Mouse (Mus musculus): ENCODE measurements around the gene Bicdl1. TPM values are rescaled to one million over a fixed set of nuclear protein-coding genes. Genes with fewer than 3 reads are reported as not detected.

Bicdl1 gene
- polyA plus RNA-seq, 1 experiment from 2014 or later, result 9.7 TPM

DNA sequence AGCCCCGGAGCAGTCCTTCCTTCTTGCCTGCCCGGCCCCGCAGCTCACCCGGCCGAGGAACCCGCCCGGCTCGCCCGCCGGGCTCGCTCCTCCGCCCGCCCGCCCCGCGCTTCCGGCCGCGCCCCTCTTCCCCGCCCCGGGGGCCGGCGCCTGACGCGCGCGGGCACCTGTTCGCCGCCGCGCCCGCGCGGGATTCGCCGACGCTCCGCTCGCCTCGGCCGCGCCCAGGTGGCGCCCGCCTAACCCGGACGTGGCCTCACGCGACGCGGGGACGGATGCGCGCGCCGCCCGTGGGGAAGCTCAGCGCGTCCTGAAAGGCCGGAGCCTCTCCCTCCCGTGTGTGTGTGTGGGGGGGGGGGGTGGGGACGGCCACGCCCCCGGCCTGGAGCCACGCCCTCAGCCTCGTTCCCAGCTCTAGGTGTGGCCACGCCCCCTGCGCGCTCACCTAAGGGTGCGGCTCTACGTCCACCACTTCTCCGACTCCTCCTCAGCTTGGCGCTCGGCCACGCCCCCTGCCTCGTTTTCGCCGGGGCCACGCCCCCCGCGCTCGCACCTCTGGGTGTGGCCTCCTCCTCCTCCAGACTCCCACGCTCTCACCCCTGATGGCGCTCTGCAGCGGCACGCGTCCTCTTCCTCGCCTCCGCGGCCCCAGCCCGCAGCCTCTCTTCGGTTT is 891 bp upstream of the Bicdl1 start:
- Histone ChIP-seq H3K4me2 (ENCODE audit: low read depth, low read length) (peak overlapping the region; percentile 98), H3K4me1 (ENCODE audit: control insufficient read depth, insufficient read depth, low read length) (peaks cover 6% of the 10 kb centered on the region), H3K9me3 (ENCODE audit: control insufficient read depth, low read length) (no peaks in the 10 kb centered on the region), H3K36me3 (ENCODE audit: control insufficient read depth, insufficient read depth, low read length) (no peaks in the 10 kb centered on the region), H3K27ac (ENCODE audit: low read length) (peak overlapping the region; percentile 69), H3K4me3 (ENCODE audit: low read length) (peak overlapping the region; percentile 63), H3K27me3 (replicated peaks; ENCODE audit: control insufficient read depth, insufficient read depth, low read length) (peaks cover 4% of the 10 kb centered on the region; the same call in 1 of the 2 replicates), H3K9ac (ENCODE audit: low read depth, low read length) (peak overlapping the region; percentile 54)
- ATAC-seq, result peak; percentile 95
- WGBS, result under 1% methylated on average over 77 of the region's 91 CpGs

DNA sequence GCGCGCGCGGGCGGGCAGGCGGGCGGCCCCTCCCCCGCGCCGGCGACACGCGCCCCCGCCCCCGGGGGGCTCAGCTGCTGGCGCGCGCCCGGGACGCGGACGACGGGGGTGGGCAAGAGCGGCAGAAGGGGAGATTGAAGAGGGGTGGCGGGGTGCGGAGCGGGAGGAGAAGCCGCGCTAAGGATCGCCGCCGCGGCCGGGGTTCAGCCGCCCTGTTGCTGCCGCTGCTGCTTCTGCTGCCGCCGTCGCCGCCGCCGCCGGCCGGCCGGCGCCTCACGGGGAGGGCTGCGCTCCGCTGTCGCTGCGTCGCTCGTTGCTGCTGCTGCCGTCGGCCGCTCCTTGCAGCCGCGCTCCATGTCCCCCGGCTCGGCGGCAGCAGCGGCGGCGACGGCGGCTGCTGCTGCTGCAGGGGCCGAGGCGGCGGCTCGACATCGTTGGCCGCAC is 333 bp upstream of the Bicdl1 start:
- Histone ChIP-seq H3K36me3 (ENCODE audit: control insufficient read depth, insufficient read depth, low read length) (no peaks in the 10 kb centered on the region), H3K4me3 (ENCODE audit: low read length) (peak overlapping the region; percentile 63), H3K9ac (ENCODE audit: low read depth, low read length) (peak overlapping the region; percentile 54), H3K9me3 (ENCODE audit: control insufficient read depth, low read length) (no peaks in the 10 kb centered on the region), H3K4me2 (ENCODE audit: low read depth, low read length) (peak overlapping the region; percentile 98), H3K27ac (ENCODE audit: low read length) (peak overlapping the region; percentile 69), H3K27me3 (replicated peaks; ENCODE audit: control insufficient read depth, insufficient read depth, low read length) (peaks cover 4% of the 10 kb centered on the region; the same call in 1 of the 2 replicates), H3K4me1 (ENCODE audit: control insufficient read depth, insufficient read depth, low read length) (peaks cover 6% of the 10 kb centered on the region)
- peak; percentile 2; the same call in 1 of the 2 replicates for ATAC-seq
- under 1% methylated on average over 43 of the region's 72 CpGs for WGBS

DNA sequence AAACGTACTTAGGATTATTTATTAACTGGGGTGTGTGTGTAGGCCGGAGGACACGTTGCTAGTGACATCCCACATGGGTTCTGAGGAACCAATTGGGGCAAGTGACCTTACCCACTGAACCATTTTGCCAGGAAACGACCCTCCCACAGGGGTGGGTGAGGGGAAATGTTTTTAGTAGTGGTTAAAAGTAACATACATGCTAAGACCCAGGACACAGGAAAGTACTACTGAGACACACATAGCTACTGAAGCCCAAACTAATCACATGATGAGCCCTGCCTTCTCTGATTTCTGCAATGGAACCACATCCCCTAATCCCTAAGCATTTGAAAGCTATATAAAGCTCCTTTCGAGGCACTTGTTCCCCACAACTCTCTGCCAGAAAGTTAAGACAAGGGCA is 1.1 kb downstream of the Bicdl1 start:
- Histone ChIP-seq H3K9me3 (ENCODE audit: control insufficient read depth, low read length) (no peaks in the 10 kb centered on the region), H3K4me2 (ENCODE audit: low read depth, low read length) (no peak overlapping the region), H3K4me3 (ENCODE audit: low read length) (no peak overlapping the region), H3K36me3 (ENCODE audit: control insufficient read depth, insufficient read depth, low read length) (no peaks in the 10 kb centered on the region), H3K9ac (ENCODE audit: low read depth, low read length) (no peak overlapping the region), H3K27me3 (replicated peaks; ENCODE audit: control insufficient read depth, insufficient read depth, low read length) (peaks cover 4% of the 10 kb centered on the region; the same call in 1 of the 2 replicates), H3K27ac (ENCODE audit: low read length) (no peak overlapping the region), H3K4me1 (ENCODE audit: control insufficient read depth, insufficient read depth, low read length) (peaks cover 6% of the 10 kb centered on the region)
- 60% methylated on average over 5 of the region's 5 CpGs for WGBS
- no peak for ATAC-seq

DNA sequence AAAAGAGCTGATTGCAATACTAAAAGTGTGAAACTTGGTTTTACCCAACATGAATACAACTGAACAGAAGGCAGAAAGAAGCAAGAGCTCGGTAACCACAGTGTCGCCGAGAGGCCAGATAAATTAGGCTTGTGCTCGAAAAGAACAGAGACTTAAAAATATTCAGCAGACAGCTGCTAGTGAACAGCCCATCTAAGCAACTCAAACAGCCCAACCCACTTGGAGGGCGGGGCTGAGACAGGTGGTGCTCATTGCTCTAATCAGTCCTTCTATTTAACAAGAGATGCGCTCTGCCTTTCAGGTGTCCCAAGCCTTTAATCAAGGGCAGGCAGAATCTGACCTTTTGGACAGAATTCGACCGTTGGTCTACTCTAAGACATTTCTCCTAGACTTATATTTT is 4.8 kb downstream of the Bicdl1 start:
- 79% methylated on average over 8 of the region's 8 CpGs for WGBS

GRCm38 (mm10) chr5:115726019-115726418 is 5.4 kb downstream of the Bicdl1 start:
- Histone ChIP-seq H3K9ac (ENCODE audit: low read depth, low read length) (no peak overlapping the region), H3K4me2 (ENCODE audit: low read depth, low read length) (no peak overlapping the region), H3K27me3 (replicated peaks; ENCODE audit: control insufficient read depth, insufficient read depth, low read length) (peaks cover 4% of the 10 kb centered on the region; the same call in 1 of the 2 replicates), H3K9me3 (ENCODE audit: control insufficient read depth, low read length) (no peaks in the 10 kb centered on the region), H3K4me3 (ENCODE audit: low read length) (no peak overlapping the region), H3K27ac (ENCODE audit: low read length) (no peak overlapping the region), H3K36me3 (ENCODE audit: control insufficient read depth, insufficient read depth, low read length) (no peaks in the 10 kb centered on the region), H3K4me1 (ENCODE audit: control insufficient read depth, insufficient read depth, low read length) (peaks cover 5% of the 10 kb centered on the region)
- WGBS, result 80% methylated on average over 16 of the region's 16 CpGs
- no peak for ATAC-seq

More for the DNA sequence above, 4.8 kb downstream of the Bicdl1 start:
- H3K4me1 ChIP-seq (ENCODE audit: control insufficient read depth, insufficient read depth, low read length), result peaks cover 6% of the 10 kb centered on the region
- ATAC-seq, result no peak
- H3K4me2 ChIP-seq (ENCODE audit: low read depth, low read length), result no peak overlapping the region
- H3K27me3 ChIP-seq (replicated peaks; ENCODE audit: control insufficient read depth, insufficient read depth, low read length), result peaks cover 4% of the 10 kb centered on the region; the same call in 1 of the 2 replicates
- no peaks in the 10 kb centered on the region for H3K36me3 ChIP-seq (ENCODE audit: control insufficient read depth, insufficient read depth, low read length)
- no peak overlapping the region for H3K27ac ChIP-seq (ENCODE audit: low read length)
- H3K9me3 ChIP-seq (ENCODE audit: control insufficient read depth, low read length), result no peaks in the 10 kb centered on the region
- no peak overlapping the region for H3K9ac ChIP-seq (ENCODE audit: low read depth, low read length)
- H3K4me3 ChIP-seq (ENCODE audit: low read length), result no peak overlapping the region

DNA sequence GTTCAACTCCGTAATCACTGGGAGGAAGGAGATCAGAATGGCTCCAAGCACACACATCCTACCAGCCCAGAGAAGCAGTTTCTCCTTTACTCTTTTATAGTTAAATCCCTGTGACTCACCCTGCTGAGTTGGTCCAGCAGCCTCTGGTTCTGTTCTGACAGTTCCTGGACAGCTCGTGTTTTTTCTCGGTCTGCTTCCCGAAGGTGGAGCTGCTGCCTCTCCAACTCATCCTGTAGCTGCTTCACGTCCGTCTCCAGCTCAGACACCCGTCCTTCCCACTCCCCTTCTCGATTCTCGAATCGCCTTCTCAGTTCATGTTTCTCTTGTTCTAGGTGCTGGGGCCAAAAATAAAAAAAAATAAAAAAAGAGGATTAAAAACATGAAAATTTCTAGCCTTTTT is 7.0 kb downstream of the Bicdl1 start:
- no peak overlapping the region for H3K9ac ChIP-seq (ENCODE audit: low read depth, low read length)
- H3K4me1 ChIP-seq (ENCODE audit: control insufficient read depth, insufficient read depth, low read length), result no peaks in the 10 kb centered on the region
- ATAC-seq, result no peak
- no peaks in the 10 kb centered on the region for H3K9me3 ChIP-seq (ENCODE audit: control insufficient read depth, low read length)
- WGBS, result 81% methylated on average over 10 of the region's 10 CpGs
- no peak overlapping the region for H3K4me3 ChIP-seq (ENCODE audit: low read length)
- no peak overlapping the region for H3K27ac ChIP-seq (ENCODE audit: low read length)
- H3K27me3 ChIP-seq (replicated peaks; ENCODE audit: control insufficient read depth, insufficient read depth, low read length), result no peaks in the 10 kb centered on the region
- no peak overlapping the region for H3K4me2 ChIP-seq (ENCODE audit: low read depth, low read length)
- H3K36me3 ChIP-seq (ENCODE audit: control insufficient read depth, insufficient read depth, low read length), result no peaks in the 10 kb centered on the region

- Histone ChIP-seq H3K27me3 (replicated peaks; ENCODE audit: control insufficient read depth, insufficient read depth, low read length) (no peaks in the 10 kb centered on the region), H3K4me1 (ENCODE audit: control insufficient read depth, insufficient read depth, low read length) (no peaks in the 10 kb centered on the region), H3K4me2 (ENCODE audit: low read depth, low read length) (no peak overlapping the region), H3K27ac (ENCODE audit: low read length) (no peak overlapping the region), H3K4me3 (ENCODE audit: low read length) (no peak overlapping the region), H3K9ac (ENCODE audit: low read depth, low read length) (no peak overlapping the region), H3K9me3 (ENCODE audit: control insufficient read depth, low read length) (no peaks in the 10 kb centered on the region), H3K36me3 (ENCODE audit: control insufficient read depth, insufficient read depth, low read length) (no peaks in the 10 kb centered on the region)
- ATAC-seq, result no peak
- 82% methylated on average over 21 of the region's 21 CpGs for WGBS
Measured at GRCm38 (mm10) chr5:115722188-115722959, 9.0 kb downstream of the Bicdl1 start.

- Histone ChIP-seq H3K9ac (ENCODE audit: low read depth, low read length) (no peak overlapping the region), H3K4me1 (ENCODE audit: control insufficient read depth, insufficient read depth, low read length) (no peaks in the 10 kb centered on the region), H3K4me2 (ENCODE audit: low read depth, low read length) (no peak overlapping the region), H3K36me3 (ENCODE audit: control insufficient read depth, insufficient read depth, low read length) (no peaks in the 10 kb centered on the region), H3K9me3 (ENCODE audit: control insufficient read depth, low read length) (no peaks in the 10 kb centered on the region), H3K27me3 (replicated peaks; ENCODE audit: control insufficient read depth, insufficient read depth, low read length) (no peaks in the 10 kb centered on the region), H3K27ac (ENCODE audit: low read length) (no peak overlapping the region), H3K4me3 (ENCODE audit: low read length) (no peak overlapping the region)
- no peak for ATAC-seq
- WGBS, result 52% methylated on average over 3 of the region's 3 CpGs
Measured at GRCm38 (mm10) chr5:115720761-115721160, 10.7 kb downstream of the Bicdl1 start.

GRCm38 (mm10) chr5:115717693-115718092 is 13.7 kb downstream of the Bicdl1 start:
- Histone ChIP-seq H3K27me3 (replicated peaks; ENCODE audit: control insufficient read depth, insufficient read depth, low read length) (no peaks in the 10 kb centered on the region), H3K4me2 (ENCODE audit: low read depth, low read length) (no peak overlapping the region), H3K4me3 (ENCODE audit: low read length) (no peak overlapping the region), H3K36me3 (ENCODE audit: control insufficient read depth, insufficient read depth, low read length) (no peaks in the 10 kb centered on the region), H3K9me3 (ENCODE audit: control insufficient read depth, low read length) (no peaks in the 10 kb centered on the region), H3K27ac (ENCODE audit: low read length) (no peak overlapping the region), H3K4me1 (ENCODE audit: control insufficient read depth, insufficient read depth, low read length) (no peaks in the 10 kb centered on the region), H3K9ac (ENCODE audit: low read depth, low read length) (no peak overlapping the region)
- ATAC-seq, result no peak
- 83% methylated on average over 3 of the region's 3 CpGs for WGBS

Data from intestine, embryonic 16.5 days (tissue).